Mouse (Mus musculus): ENCODE measurements around the gene Gpr61.

The Gpr61 gene

DNA sequence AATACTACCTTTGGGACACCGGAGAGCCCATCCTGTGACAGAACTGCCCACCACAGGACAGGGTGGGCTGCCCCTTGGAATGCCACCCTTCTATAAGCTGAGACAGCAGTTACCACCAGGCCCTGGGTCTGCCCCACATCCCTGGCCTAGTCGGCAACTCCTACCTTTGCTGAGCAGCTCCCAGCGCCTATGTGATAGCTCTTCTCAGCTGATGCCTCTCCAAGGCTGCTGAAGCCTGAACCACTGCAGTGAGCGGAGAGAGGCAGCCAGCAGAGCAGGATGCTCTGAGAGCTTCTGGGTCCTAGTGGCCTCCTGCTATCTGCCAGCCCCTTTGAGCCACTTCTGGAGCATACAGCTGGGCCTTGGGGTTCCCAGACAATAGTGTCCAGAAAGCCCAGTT is at the start of gene Gpr61:
Gene Gpr61 (minus strand): TSS at position 227 of the 400 bp plus-strand sequence.
- DNase-seq (ENCODE audit: low read depth): no peak

DNA sequence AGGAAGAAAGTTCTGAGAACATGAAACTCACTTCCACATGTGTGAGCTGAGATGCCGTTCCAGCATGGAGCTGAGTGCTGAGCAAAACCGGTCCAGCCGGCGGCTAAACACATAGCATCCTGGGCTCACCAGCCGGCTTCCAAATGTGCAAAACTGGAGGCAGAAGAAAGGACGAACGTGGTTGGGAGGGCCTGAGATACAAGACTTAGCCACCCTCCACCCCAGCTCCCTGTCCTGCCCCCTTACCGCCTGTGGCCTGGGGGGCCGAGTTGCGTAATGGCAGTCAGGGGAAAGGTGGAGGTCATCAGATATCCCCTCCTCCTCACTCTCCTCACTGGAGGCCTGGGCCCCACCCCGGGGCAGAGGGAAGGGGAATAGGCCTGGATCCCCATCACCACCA is 49.8 kb upstream of the Gpr61 start:
- no peak for DNase-seq (ENCODE audit: low read depth)

DNA sequence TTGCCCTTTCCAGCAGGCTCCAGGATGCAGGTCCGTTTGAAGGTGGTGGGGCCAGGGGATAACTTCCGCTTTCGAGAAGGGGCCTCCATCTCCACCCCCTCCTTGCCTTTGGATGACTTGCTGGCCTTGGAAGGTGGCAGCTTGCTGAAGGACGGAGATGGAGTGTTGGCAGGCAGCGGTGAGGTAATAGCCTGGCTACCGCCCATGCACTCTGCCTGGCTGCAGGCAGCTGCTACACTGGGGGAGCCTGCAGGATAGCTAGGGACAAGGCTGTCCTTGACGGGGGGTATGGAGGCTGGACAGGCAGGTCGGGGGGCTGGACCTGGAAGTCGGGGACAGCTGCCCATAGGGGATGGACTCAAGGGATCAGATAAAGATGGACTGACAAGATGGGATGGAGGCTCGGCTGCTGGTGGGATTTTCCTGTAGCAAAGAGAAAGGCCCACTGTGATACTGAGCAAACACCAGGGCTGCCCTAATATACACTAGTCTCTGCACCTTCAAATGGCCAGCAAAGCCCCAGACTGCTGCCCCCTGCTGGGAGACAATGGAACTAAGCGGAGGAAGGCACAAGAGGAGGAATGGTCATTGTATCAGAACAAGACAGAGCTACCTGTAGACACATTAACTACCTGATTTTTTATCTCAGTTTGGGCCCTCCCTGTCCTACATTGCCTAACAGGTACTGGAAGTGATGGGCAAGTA is 49.1 kb upstream of the Gpr61 start:
- DNase-seq (ENCODE audit: low read depth): peak; percentile 70

DNA sequence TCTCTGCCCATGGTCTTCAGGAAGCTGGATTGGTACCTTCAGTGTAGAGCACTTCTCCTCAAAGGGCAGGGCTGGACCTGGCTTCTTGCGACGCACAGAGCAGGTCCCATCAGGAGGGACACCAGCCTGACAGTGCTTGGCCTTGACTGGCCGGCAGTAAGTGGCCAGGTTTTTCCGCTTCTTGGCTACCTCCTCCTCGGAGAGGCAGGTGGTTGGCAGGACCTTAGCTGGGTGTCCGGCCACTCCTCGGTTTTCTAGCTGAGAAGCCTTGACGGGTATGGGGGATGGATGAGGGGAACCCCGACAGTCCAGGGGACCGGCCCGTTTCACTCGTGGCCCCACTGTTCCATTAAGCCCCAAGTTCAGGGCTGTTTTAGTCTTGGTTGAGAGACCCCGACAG is 48.5 kb upstream of the Gpr61 start:
- DNase-seq (ENCODE audit: low read depth): no peak

DNA sequence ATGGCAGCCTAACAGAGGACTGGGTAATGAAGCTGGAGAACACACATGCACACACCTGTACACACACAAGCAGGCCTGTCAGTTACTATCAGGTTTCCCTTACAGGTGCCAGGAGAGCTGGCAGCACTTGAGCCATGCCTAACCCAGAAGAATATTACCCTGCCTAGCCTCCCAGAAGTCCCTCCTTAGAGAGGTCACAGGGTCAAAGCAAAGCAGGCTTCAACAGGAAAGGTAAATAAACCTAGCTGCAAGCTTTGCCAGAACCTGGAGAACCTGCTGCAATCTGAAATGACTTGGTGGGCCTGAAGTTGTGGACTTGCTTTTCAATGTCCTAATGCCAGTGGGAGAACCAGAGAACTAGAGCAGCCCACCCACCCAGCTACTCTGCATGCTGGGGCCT is 47.8 kb upstream of the Gpr61 start:
- DNase-seq (ENCODE audit: low read depth): no peak

DNA sequence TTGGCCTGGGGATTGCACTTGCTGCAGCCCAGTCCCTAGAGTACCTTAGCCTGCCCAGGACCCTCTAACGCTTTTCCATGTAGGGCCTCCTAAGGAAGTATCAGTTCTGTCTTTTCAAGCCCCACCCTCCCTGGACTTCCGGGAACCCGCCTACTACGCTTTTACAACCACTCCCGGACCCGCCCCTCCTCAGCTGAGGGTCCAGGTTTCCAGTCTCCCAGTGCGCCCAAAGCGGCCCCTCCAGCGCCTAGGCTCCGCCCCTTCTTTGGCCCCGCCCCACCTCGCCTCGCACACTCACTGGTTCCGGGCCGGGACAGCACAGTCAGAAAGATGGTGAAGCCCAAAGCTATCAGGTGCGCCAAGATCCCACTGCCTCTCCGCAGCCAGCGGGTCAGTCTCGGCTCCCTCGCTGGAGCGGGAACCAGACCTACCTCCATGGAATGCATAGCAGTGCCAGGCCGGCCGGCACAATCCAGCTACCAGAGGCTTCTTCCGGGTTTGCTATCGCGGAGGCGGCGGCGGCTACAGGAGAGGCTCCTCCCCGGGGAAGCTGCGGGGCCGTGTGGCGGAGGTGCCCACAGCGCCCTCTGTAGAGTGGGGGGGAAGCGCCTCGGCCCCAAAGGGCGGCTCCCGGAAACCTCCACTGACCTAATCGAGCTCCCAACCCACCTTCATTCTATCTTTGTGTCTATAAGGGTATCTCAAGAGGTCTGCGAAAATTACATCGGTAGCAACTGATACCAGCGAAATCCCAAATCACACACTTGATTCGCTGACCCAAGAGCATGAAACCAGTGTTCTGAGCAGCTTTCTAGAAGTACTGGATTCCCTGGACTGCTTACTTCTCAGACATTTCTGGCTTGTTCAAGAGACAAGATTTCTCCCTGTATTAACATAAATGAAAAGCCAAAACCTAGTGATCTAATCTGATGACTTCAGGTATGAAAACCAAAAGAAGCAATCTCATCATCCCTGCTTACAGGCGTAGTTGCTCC is 45.9 kb upstream of the Gpr61 start, which contains the start of gene Cyb561d1:
Gene Cyb561d1 (minus strand): TSS at position 884 of the 995 bp plus-strand sequence.
- DNase-seq (ENCODE audit: low read depth): peak; percentile 97

DNA sequence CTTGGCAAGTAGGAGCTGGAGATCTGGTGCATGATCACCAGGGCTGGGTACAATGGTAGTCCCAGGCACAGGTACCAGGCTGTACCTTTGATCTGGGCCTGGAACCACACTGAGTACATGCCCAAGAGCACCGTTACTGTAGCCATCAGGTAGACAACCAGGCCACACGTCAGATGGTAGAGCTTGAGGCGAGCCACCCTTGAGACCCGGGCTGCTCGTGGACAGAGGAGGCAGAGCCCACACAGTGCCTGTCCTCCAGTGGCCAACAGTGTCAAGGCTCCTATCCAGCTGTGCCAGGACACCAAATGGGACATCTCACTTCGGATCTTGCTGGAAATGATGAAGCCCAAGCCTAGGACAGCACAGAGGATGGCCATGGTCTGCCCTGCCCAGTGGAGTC is 44.5 kb upstream of the Gpr61 start:
- DNase-seq (ENCODE audit: low read depth): no peak

DNA sequence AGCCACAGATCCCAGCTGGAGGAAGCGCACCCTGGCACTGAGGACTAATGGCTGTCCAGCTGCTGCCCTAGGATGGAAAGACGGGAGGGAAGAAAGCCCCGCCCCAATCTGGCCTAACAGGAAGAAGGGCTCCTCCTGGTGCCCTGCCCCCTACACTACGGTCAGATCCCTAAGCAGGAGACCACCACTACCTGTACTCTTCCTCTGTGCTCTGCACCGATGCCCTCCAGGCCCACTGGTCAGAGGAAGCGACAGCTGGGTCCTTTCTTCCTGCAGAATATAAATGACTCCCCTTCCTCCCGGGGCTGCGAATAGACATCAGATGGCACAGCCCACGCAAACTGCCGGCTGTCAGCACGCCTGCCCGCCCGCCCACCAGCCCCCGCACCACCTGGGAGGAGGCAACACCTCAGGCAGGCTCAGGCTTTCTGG is 42.4 kb upstream of the Gpr61 start:
- DNase-seq (ENCODE audit: low read depth): no peak

DNA sequence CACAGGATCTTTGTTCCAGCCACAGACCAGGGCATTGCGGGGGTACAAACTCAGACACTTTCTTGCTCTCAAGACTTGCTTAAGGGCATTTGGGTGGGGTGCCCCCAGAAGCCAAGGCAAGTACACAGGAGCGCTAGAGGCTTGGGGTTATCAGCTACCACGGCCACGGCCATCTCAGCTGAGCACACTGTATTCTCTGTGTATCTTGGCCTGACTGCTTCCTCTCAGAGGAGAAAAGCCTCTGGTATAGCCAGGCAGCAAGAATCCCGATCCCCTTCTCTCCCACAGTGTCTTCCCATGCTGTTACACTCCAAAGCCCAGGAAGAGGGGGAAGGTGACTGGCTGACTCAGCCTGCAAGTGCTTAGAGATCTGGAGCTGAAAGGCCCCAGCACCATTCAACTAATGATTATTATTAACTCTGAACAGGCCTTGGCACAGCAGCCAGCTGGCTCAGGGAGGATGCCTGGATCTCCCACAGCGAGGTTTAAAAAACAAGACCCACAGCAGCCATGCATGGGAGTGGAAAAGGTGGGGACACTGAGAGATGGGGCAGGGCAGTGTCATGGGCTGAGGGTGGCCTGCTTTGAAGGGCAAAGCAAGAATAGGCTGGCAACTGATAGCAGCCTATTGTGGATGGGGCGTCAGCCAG is 41.4 kb upstream of the Gpr61 start:
- DNase-seq (ENCODE audit: low read depth): no peak

DNA sequence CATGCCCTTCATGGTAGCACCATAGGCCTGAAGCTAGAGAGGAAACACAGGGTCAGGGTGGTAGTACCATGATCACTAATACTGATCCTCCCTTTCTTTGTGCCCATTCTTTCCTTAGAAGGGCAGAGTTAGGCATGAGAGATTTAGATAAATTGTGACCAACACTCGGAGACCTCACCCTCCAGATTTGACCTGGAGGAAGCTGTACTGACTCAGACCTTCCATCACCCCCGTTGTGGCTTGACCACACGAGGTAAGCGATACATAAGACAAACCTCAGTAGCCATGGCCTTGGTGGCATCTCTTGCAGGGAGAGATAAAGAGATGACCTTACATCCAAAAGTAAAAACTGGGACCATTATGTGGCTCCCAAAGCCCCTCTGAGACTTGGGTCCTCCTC is 40.6 kb upstream of the Gpr61 start:
- DNase-seq (ENCODE audit: low read depth): no peak

DNA sequence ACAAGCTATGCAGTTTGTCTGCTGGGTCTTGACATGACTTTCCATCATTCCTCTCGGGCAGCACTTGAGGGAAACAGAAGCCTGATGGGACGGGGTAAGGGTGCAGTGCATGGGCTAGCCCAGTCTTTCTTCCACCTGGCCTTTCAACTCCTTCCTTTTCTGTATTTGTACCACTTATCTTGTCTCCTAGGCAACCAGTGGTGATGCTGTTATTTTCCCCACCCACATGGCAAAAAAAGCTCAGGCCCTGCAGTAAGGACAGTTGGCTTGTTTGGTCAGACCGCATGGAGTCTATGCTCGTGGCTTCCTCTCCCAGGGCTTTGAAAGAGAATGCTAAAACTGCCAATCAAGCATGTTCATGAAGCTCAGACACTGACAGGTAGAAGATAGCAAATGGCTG is 39.0 kb upstream of the Gpr61 start:
- no peak for DNase-seq (ENCODE audit: low read depth)

DNA sequence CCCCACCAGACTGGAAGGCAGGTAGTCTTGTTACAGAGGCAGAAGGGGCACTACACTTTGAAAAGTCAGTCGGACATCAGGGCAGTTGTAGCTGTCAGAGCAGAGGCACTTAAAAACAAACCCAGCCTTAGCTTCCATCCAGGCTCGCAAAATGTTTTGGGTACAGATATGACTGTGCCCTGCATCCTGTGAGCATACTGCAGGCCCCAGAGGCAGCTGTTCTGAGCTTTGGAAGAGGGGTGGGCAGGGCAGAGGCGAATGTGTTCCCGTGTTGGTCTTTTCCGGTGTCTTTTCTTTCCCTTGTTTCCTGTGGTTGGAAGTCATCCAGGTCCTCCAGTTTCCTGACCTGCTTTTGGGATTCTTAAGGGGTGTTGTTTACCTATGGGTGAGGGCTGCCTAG is 35.2 kb upstream of the Gpr61 start:
- DNase-seq (ENCODE audit: low read depth): no peak

DNA sequence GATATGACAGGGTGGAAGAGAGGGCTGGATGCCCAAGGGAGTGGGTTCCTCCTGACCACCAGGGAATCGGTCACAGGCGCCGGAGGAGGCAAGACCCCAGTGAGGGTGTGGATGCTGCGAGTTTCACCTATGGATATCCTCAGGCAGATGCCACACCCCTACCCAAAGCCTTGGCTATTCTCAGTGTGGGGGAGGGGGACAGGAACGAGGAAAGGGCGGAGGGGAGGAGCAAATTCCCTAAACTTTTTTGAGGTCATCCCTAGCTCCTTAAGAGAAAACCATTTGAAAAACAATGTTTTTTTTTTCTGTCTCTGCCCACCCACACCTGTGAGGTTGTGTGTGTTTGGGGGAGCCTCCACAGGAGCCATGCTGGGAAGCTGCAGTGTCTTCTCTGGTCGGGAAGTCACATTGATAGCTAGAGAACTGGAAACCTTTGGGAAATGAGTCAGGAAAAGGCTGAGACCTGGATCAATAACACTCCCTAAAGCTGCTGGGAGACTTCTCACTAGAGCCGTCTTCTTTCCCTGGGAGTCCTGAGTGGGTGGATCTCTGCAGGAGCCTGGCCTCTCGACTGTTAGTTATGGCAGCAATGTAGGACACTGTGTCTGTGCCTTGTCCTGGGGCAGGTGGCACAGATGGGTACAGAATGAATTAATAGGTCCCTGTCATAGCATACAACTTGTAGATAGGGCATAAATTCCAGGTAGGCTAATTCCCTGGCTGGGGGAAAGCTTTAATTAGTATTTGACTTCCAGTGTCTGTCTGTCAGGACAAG is 34.2 kb upstream of the Gpr61 start:
- DNase-seq (ENCODE audit: low read depth): no peak

DNA sequence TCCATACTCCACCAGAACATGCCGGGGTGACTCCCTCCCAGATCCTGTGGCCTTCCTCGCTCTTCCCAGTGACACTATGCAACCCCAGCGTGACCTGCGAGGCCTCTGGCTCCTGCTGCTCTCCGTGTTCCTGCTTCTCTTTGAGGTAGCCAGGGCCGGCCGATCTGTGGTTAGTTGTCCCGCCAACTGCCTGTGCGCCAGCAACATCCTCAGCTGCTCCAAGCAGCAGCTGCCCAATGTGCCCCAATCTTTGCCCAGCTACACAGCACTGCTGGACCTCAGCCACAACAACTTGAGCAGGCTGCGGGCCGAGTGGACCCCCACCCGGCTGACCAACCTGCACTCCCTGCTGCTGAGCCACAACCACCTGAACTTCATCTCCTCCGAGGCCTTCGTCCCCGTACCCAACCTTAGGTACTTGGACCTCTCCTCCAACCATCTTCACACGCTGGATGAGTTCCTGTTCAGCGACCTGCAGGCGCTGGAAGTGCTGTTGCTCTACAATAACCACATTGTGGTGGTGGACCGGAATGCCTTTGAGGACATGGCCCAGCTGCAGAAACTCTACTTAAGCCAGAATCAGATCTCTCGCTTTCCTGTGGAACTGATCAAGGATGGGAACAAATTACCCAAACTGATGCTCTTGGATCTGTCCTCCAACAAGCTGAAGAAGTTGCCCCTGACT is 32.6 kb upstream of the Gpr61 start:
- DNase-seq (ENCODE audit: low read depth): no peak

DNA sequence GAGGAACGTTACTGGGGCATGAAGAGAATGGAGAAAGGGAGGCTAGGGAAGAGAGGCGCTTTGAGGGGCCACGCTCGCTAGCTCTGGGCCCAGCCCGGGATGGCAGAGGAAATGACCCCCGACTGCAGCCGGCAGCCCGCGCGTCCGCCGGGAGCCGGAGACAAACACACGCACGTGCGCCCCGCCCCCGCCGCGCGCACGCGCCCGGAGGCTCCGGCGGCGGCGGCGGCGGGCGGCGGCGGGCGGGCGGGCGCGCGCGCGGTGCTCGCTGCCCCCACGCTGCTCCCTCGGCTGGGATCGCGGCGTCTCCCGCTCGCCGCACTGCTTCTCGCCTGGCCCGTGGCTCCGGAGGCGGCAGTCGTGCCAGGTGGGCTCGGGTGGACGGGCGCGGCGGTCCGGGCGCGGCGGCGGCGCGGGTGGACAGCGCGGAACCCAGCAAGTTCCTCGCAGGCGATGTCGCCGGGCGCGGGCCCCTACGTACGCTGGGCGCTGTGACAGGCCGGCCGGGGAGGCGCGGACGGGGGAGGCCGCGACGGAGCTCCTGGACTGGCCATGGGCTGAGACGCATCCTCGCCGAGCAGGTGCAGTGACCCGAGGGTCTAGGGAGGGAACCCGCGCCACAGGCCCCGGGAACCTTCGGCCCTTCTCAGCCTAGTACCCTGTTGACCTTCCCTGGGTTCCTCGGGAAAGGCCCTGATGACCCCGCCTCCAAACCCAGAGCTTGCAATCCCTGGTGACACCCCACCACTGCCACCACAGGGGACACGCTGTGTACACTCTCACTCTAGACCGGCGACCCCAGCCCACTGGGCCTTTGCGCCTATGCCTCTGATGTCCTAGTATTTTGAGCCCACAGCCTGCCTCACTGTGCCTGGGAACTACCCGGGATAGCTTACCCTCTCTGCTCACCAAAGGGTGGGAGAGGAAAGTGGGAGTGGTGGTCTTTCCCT is 31.7 kb upstream of the Gpr61 start, which contains the start of gene Amigo1:
Gene Amigo1 (plus strand): TSS at position 238 of the 950 bp plus-strand sequence.
- no peak for DNase-seq (ENCODE audit: low read depth)

DNA sequence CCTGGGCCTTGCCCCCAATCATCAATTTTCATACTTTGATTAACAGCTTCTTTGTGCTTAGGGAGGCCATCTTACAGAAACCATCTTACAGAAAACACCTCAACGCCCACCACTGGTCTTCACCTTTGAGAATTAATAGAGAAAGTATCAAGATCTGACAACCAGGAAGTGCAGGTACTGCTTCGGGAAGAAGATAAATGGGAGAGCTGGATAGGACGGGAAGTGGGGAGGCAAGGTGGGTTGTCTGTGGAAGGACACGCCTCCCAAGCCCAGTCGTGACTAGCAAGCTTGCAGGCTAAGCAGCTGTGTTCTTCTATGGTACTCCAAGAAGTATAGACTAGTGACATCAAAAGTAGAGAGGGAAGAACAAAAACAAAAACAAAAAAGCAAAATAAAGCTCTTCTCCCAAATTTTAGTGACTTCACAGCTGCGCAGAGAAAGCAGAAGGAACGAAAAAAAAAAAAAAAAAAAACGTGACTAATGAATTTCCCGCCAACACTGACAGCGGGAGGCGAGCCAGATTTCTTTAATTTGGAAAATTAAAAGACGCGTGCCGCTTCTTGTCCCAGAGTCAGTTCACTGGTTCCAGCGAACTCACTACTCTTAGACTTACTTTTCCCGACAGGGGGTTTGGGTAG is 30.9 kb upstream of the Gpr61 start:
- no peak for DNase-seq (ENCODE audit: low read depth)

DNA sequence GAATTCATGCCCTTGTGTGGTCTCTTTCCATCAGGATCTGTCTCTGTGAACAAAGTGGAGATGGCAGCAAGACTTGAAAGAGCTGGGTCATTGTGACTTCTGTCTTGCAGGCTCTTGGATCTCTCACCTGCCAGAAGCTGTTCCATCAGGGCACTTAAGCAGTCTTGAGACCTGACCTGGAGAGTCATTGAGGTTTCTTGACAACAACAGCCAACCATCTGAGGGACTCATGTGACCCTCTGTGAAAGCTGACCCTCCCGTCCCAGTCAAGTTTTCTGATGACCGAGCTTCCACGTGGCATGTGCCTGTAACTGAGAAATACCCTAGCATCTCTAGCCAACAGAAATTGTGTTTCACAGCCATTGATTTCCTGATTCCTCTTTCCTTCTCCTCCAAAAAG is 30.1 kb upstream of the Gpr61 start:
- no peak for DNase-seq (ENCODE audit: low read depth)

DNA sequence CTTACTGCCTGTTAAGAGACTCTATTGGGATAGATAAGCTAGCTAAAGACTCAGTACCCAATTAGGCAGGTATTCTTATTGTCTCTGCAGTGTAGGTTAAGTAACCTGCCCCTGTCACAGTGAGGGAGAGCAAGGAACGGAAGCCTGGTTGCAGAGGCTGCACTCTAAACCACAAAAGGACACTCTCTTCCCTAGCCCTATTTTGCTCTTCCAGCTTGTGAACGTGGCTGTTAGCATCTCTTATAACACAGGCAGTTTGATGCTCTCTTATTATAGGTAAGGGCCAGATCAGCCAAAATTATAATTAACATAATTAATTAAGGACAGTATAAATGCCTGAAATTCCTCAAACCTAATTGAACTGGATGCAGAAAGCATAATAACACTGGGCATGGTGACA is 25.8 kb upstream of the Gpr61 start:
- DNase-seq (ENCODE audit: low read depth): no peak
